Mouse (Mus musculus) A20 (cell line): ENCODE measurements around the gene 6430531B16Rik.

Source experiments
- DNase-seq: peaks from one replicate; pipeline ENCODE4 v3.0.0-alpha.2; 2011; ENCODE audit warnings: low read depth, low spot score

Gene 6430531B16Rik

GRCm38 (mm10) chr7:139978278-139978892 lies at the start of gene 6430531B16Rik:
TSS of gene 6430531B16Rik (minus strand) at chr7:139978755.
- peak; percentile 79 for DNase-seq

- DNase-seq = no peak
These were observed 32.8 kb upstream of the 6430531B16Rik start for GRCm38 (mm10) chr7:140011336-140011735.

GRCm38 (mm10) chr7:140007781-140008180 lies 29.2 kb upstream of the 6430531B16Rik start:
- no peak for DNase-seq

GRCm38 (mm10) chr7:140006861-140007611 lies 28.5 kb upstream of the 6430531B16Rik start:
- DNase-seq = no peak

GRCm38 (mm10) chr7:140004666-140005065 lies 26.1 kb upstream of the 6430531B16Rik start:
- no peak for DNase-seq

GRCm38 (mm10) chr7:140001086-140001740 lies 22.7 kb upstream of the 6430531B16Rik start:
- DNase-seq = no peak

GRCm38 (mm10) chr7:139998691-139999350 lies 20.3 kb upstream of the 6430531B16Rik start:
- no peak for DNase-seq

- peak; percentile 75 for DNase-seq
These were observed 16.1 kb upstream of the 6430531B16Rik start for GRCm38 (mm10) chr7:139994676-139995075.

- DNase-seq = no peak
These were observed 15.6 kb upstream of the 6430531B16Rik start for GRCm38 (mm10) chr7:139994202-139994601.

- no peak for DNase-seq
These were observed 15.0 kb upstream of the 6430531B16Rik start for GRCm38 (mm10) chr7:139993532-139993931.

GRCm38 (mm10) chr7:139992406-139992805 lies 13.9 kb upstream of the 6430531B16Rik start, which contains the start of gene Adam8:
TSS of gene Adam8 (minus strand) at chr7:139992562.
- peak; percentile 68 for DNase-seq

- DNase-seq = no peak
These were observed 12.4 kb upstream of the 6430531B16Rik start for GRCm38 (mm10) chr7:139990864-139991394.

- DNase-seq = no peak
These were observed 9.7 kb upstream of the 6430531B16Rik start for GRCm38 (mm10) chr7:139988272-139988671.

GRCm38 (mm10) chr7:139984505-139984904 lies 6.0 kb upstream of the 6430531B16Rik start:
- DNase-seq = no peak

- DNase-seq = no peak
These were observed 3.5 kb upstream of the 6430531B16Rik start for GRCm38 (mm10) chr7:139982058-139982457.

- DNase-seq = no peak
These were observed 2.2 kb upstream of the 6430531B16Rik start for GRCm38 (mm10) chr7:139980778-139981177.

- DNase-seq = peak; percentile 50
These were observed 610 bp upstream of the 6430531B16Rik start for GRCm38 (mm10) chr7:139979011-139979719.

- no peak for DNase-seq
These were observed 3.1 kb downstream of the 6430531B16Rik start for GRCm38 (mm10) chr7:139975471-139975870.

- DNase-seq = peak; percentile 33
These were observed 4.2 kb downstream of the 6430531B16Rik start for GRCm38 (mm10) chr7:139974307-139974706.

GRCm38 (mm10) chr7:139972923-139973331 lies 5.6 kb downstream of the 6430531B16Rik start:
- DNase-seq = no peak

- DNase-seq = no peak
These were observed 7.1 kb downstream of the 6430531B16Rik start for GRCm38 (mm10) chr7:139971436-139971835.
